Mouse (Mus musculus): ENCODE data around the gene Fam114a1. TPM values are rescaled to one million over a fixed set of nuclear protein-coding genes. Genes with fewer than 3 reads are reported as not detected.
A peak's percentile ranks its signal among the peaks of the same experiment; 100 is the strongest.

Fam114a1 gene
- polyA plus RNA-seq, 1 experiment: 18.9 TPM

DNA sequence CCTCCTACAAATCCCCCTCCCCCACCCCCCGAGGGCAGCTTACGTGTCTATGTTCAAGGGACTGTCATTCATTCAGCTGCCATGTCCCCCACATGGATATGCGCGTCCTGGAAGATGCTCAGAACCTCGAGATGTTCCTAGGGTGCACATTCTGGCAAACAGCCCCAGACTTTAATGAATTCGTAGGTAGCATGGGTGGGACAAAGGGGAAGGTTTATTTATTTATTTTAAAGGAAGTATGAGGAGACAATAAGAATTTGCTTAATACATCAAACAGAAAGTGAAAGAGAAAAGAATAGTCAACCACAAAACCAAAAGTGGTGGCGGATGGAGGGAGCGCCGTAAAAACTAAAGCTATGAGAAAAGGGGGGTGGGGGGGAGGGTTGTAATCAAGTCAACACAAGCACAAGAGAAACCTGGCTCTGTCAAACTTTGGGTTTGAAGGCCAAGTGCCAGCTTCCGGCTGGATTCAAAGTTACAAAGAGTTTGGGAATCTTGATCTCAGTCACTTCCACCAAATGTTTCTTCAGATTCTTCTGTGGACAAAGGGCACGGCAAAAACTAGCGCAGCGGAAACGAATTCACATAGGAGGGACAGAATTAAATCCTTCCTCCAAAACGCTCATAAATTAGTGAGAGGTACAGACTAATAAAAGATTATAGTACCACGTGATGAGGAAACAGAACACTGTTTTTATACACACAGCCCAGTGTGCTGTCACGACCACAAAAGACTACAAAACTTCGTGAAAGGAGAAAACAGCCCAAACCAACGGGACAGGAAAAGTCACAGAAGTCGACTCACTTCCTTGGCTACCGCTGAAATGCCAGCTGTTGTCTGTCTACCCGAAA lies 10.7 kb upstream of the Fam114a1 start:
- H3K27me3 ChIP-seq (ENCODE audit: control insufficient read depth, insufficient read depth, low read length): no peaks in the 10 kb centered on the region
- H3K4me3 ChIP-seq (ENCODE audit: low read depth, low read length): peak overlapping the region; percentile 50
- H3K27ac ChIP-seq (ENCODE audit: insufficient read depth, low read depth, low read length): peak overlapping the region; percentile 80
- no peak for TF ChIP-seq POLR2A (IDR thresholded peaks at IDR 0.05; ENCODE audit: low read depth, low read length)
- TF ChIP-seq CTCF (IDR thresholded peaks at IDR 0.05; ENCODE audit: extremely low read depth, insufficient read length, insufficient replicate concordance, low read depth, low read length): no peak
- H3K36me3 ChIP-seq (ENCODE audit: control insufficient read depth, insufficient read depth, low read length): no peaks in the 10 kb centered on the region
- WGBS: 61% methylated on average over 22 of the region's 22 CpGs
- H3K4me1 ChIP-seq (ENCODE audit: control insufficient read depth, insufficient read depth, insufficient read length, low read length): no peaks in the 10 kb centered on the region

DNA sequence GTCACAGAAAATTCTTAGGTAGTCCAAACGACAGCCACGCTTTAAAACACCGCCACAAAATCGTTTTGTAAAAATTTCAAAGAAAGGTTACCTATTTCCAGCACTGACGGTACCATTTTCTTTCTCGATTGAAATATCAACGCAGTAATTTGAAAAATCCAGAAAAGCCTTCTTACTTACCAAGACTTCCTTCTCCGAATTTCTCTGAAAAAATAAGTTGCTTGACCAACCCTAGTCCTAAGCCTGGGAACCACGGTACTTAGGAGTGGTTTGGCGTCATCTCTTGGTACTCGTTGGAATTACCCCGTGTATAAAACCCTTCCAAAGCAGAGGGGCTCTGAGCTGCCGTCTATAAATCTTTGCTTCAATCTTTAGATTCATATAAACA lies 10.0 kb upstream of the Fam114a1 start, which contains the start of gene Tlr6:
Tlr6 (minus strand) TSS at position 255 of the 388 bp plus-strand sequence.
- Histone ChIP-seq H3K4me1 (ENCODE audit: control insufficient read depth, insufficient read depth, insufficient read length, low read length) (no peaks in the 10 kb centered on the region), H3K4me3 (ENCODE audit: low read depth, low read length) (peak within 1 kb of the TSS; percentile 50), H3K27me3 (ENCODE audit: control insufficient read depth, insufficient read depth, low read length) (no peaks in the 10 kb centered on the region), H3K36me3 (ENCODE audit: control insufficient read depth, insufficient read depth, low read length) (no peaks in the 10 kb centered on the region), H3K27ac (ENCODE audit: insufficient read depth, low read depth, low read length) (peak within 1 kb of the TSS; percentile 80)
- WGBS: 70% methylated on average over 13 of the region's 13 CpGs
- TF ChIP-seq POLR2A (IDR thresholded peaks at IDR 0.05; ENCODE audit: low read depth, low read length): no peak
- TF ChIP-seq CTCF (IDR thresholded peaks at IDR 0.05; ENCODE audit: extremely low read depth, insufficient read length, insufficient replicate concordance, low read depth, low read length): no peak

GRCm38 (mm10) chr5:64960857-64961391 lies 8.9 kb upstream of the Fam114a1 start:
- TF ChIP-seq POLR2A (IDR thresholded peaks at IDR 0.05; ENCODE audit: low read depth, low read length): no peak
- TF ChIP-seq CTCF (IDR thresholded peaks at IDR 0.05; ENCODE audit: extremely low read depth, insufficient read length, insufficient replicate concordance, low read depth, low read length): no peak
- no peaks in the 10 kb centered on the region for H3K4me1 ChIP-seq (ENCODE audit: control insufficient read depth, insufficient read depth, insufficient read length, low read length)
- 81% methylated on average over 13 of the region's 13 CpGs for WGBS
- no peaks in the 10 kb centered on the region for H3K27me3 ChIP-seq (ENCODE audit: control insufficient read depth, insufficient read depth, low read length)
- H3K4me3 ChIP-seq (ENCODE audit: low read depth, low read length): no peak overlapping the region
- peak overlapping the region; percentile 58 for H3K27ac ChIP-seq (ENCODE audit: insufficient read depth, low read depth, low read length)
- no peaks in the 10 kb centered on the region for H3K36me3 ChIP-seq (ENCODE audit: control insufficient read depth, insufficient read depth, low read length)

DNA sequence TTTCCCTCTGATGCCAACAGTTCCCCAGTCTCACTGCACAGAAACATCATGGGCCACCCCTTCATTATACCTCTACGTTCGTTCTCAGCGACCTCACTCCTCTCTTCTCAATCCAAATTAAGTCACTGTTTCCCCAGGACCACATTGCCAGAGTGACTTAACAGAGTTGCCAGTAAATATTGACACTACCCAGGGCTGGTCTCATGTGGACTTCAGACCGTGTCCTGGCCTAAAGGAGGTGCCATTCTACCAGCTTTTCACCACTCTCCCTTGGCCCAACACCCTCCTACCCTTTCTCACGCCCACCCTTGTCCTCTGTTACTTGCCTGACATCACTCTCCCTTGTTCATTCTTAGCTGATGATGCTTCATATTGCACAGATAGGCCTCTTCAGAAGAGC lies 6.6 kb upstream of the Fam114a1 start:
- no peaks in the 10 kb centered on the region for H3K36me3 ChIP-seq (ENCODE audit: control insufficient read depth, insufficient read depth, low read length)
- H3K27ac ChIP-seq (ENCODE audit: insufficient read depth, low read depth, low read length): no peak overlapping the region
- WGBS: 65% methylated on average over 5 of the region's 5 CpGs
- no peaks in the 10 kb centered on the region for H3K27me3 ChIP-seq (ENCODE audit: control insufficient read depth, insufficient read depth, low read length)
- H3K4me1 ChIP-seq (ENCODE audit: control insufficient read depth, insufficient read depth, insufficient read length, low read length): no peaks in the 10 kb centered on the region
- TF ChIP-seq CTCF (IDR thresholded peaks at IDR 0.05; ENCODE audit: extremely low read depth, insufficient read length, insufficient replicate concordance, low read depth, low read length): no peak
- no peak for TF ChIP-seq POLR2A (IDR thresholded peaks at IDR 0.05; ENCODE audit: low read depth, low read length)
- no peak overlapping the region for H3K4me3 ChIP-seq (ENCODE audit: low read depth, low read length)

GRCm38 (mm10) chr5:64963735-64964134 lies 6.1 kb upstream of the Fam114a1 start:
- Histone ChIP-seq H3K36me3 (ENCODE audit: control insufficient read depth, insufficient read depth, low read length) (no peaks in the 10 kb centered on the region), H3K4me1 (ENCODE audit: control insufficient read depth, insufficient read depth, insufficient read length, low read length) (no peaks in the 10 kb centered on the region), H3K27me3 (ENCODE audit: control insufficient read depth, insufficient read depth, low read length) (no peaks in the 10 kb centered on the region), H3K27ac (ENCODE audit: insufficient read depth, low read depth, low read length) (no peak overlapping the region), H3K4me3 (ENCODE audit: low read depth, low read length) (no peak overlapping the region)
- TF ChIP-seq CTCF (IDR thresholded peaks at IDR 0.05; ENCODE audit: extremely low read depth, insufficient read length, insufficient replicate concordance, low read depth, low read length) (no peak), POLR2A (IDR thresholded peaks at IDR 0.05; ENCODE audit: low read depth, low read length) (no peak)
- 88% methylated on average over 3 of the region's 3 CpGs for WGBS

GRCm38 (mm10) chr5:64968961-64969860 lies 660 bp upstream of the Fam114a1 start:
- Histone ChIP-seq H3K27me3 (ENCODE audit: control insufficient read depth, insufficient read depth, low read length) (no peaks in the 10 kb centered on the region), H3K4me1 (ENCODE audit: control insufficient read depth, insufficient read depth, insufficient read length, low read length) (peaks cover 6% of the 10 kb centered on the region; the same call in 1 of the 2 replicates), H3K27ac (ENCODE audit: insufficient read depth, low read depth, low read length) (peak overlapping the region; percentile 77), H3K36me3 (ENCODE audit: control insufficient read depth, insufficient read depth, low read length) (no peaks in the 10 kb centered on the region), H3K4me3 (ENCODE audit: low read depth, low read length) (peak overlapping the region; percentile 94)
- 5% methylated on average over 14 of the region's 14 CpGs for WGBS
- TF ChIP-seq POLR2A (IDR thresholded peaks at IDR 0.05; ENCODE audit: low read depth, low read length) (no peak), CTCF (IDR thresholded peaks at IDR 0.05; ENCODE audit: extremely low read depth, insufficient read length, insufficient replicate concordance, low read depth, low read length) (no peak)
